Mouse (Mus musculus): ENCODE results near the gene B3gnt2. TPM values are rescaled to one million over a fixed set of nuclear protein-coding genes. Genes with fewer than 3 reads are reported as not detected.
"Not testable (repeated sequence)": the region's sequence is repeated elsewhere in the genome, so short reads cannot be mapped to it uniquely, and the experiment has no call there.

The B3gnt2 gene
- total RNA-seq, 1 experiment, result 25.7 TPM

GRCm38 (mm10) chr11:22741998-22742626, 118.6 kb downstream of the B3gnt2 start:
- no peak overlapping the region for H3K9ac ChIP-seq (ENCODE audit: insufficient read depth, low read depth, low read length, poor library complexity, severe bottlenecking)
- no peaks in the 10 kb centered on the region for H3K36me3 ChIP-seq (ENCODE audit: control insufficient read depth, insufficient read depth, low read length, poor library complexity, severe bottlenecking)
- TF ChIP-seq HCFC1 (IDR thresholded peaks at IDR 0.05; ENCODE audit: borderline replicate concordance, insufficient read depth, low read length) (no peak), MAFK (IDR thresholded peaks at IDR 0.05; ENCODE audit: insufficient read depth, low read depth, low read length) (no peak), ZC3H11A (IDR thresholded peaks at IDR 0.05; ENCODE audit: borderline replicate concordance, low read depth, low read length) (no peak), CHD2 (IDR thresholded peaks at IDR 0.05; ENCODE audit: low read depth, low read length) (no peak), ZNF384 (IDR thresholded peaks at IDR 0.05; ENCODE audit: low read depth, low read length) (no peak)
- H3K27ac ChIP-seq (ENCODE audit: insufficient read depth, low read depth, low read length, poor library complexity, severe bottlenecking), result no peak overlapping the region
- in situ Hi-C loops (cut with MboI; ENCODE audit: low sequenced_read_pairs in 2 of 2, unreplicated experiment in 2 of 2), result no loop called here
- no peaks in the 10 kb centered on the region for H3K9me3 ChIP-seq (ENCODE audit: control insufficient read depth, insufficient read depth, low read depth, low read length)
- H3K4me1 ChIP-seq (ENCODE audit: control insufficient read depth in 2 of 2, insufficient read depth in 2 of 2, low read length in 2 of 2, poor library complexity in 1 of 2), result peaks cover 3 to 13% of the 10 kb centered on the region in 2 experiments; a peak in 3 of 4 replicates
- no peak overlapping the region for H3K4me3 ChIP-seq (ENCODE audit: insufficient read depth in 1 of 2, low read depth in 1 of 2, low read length in 2 of 2, poor library complexity in 1 of 2, severe bottlenecking in 1 of 2)
- no peak for DNase-seq (ENCODE audit: low read depth, low spot score)

GRCm38 (mm10) chr11:22741436-22741835, 119.3 kb downstream of the B3gnt2 start:
- peaks cover 3 to 13% of the 10 kb centered on the region in 2 experiments; a peak in 3 of 4 replicates for H3K4me1 ChIP-seq (ENCODE audit: control insufficient read depth in 2 of 2, insufficient read depth in 2 of 2, low read length in 2 of 2, poor library complexity in 1 of 2)
- H3K36me3 ChIP-seq (ENCODE audit: control insufficient read depth, insufficient read depth, low read length, poor library complexity, severe bottlenecking), result no peaks in the 10 kb centered on the region
- H3K9ac ChIP-seq (ENCODE audit: insufficient read depth, low read depth, low read length, poor library complexity, severe bottlenecking), result no peak overlapping the region
- in situ Hi-C loops (cut with MboI; ENCODE audit: low sequenced_read_pairs in 2 of 2, unreplicated experiment in 2 of 2), result no loop called here
- TF ChIP-seq ZNF384 (IDR thresholded peaks at IDR 0.05; ENCODE audit: low read depth, low read length) (no peak), ZC3H11A (IDR thresholded peaks at IDR 0.05; ENCODE audit: borderline replicate concordance, low read depth, low read length) (no peak), CHD2 (IDR thresholded peaks at IDR 0.05; ENCODE audit: low read depth, low read length) (no peak), MAFK (IDR thresholded peaks at IDR 0.05; ENCODE audit: insufficient read depth, low read depth, low read length) (no peak), HCFC1 (IDR thresholded peaks at IDR 0.05; ENCODE audit: borderline replicate concordance, insufficient read depth, low read length) (no peak)
- H3K9me3 ChIP-seq (ENCODE audit: control insufficient read depth, insufficient read depth, low read depth, low read length), result no peaks in the 10 kb centered on the region
- DNase-seq (ENCODE audit: low read depth, low spot score), result no peak
- no peak overlapping the region for H3K27ac ChIP-seq (ENCODE audit: insufficient read depth, low read depth, low read length, poor library complexity, severe bottlenecking)
- H3K4me3 ChIP-seq (ENCODE audit: insufficient read depth in 1 of 2, low read depth in 1 of 2, low read length in 2 of 2, poor library complexity in 1 of 2, severe bottlenecking in 1 of 2), result no peak overlapping the region

- Histone ChIP-seq H3K4me1 (ENCODE audit: control insufficient read depth in 2 of 2, insufficient read depth in 2 of 2, low read length in 2 of 2, poor library complexity in 1 of 2) (peaks cover 3 to 13% of the 10 kb centered on the region in 2 experiments; a peak in 3 of 4 replicates), H3K9me3 (ENCODE audit: control insufficient read depth, insufficient read depth, low read depth, low read length) (no peaks in the 10 kb centered on the region), H3K27ac (ENCODE audit: insufficient read depth, low read depth, low read length, poor library complexity, severe bottlenecking) (no peak overlapping the region), H3K9ac (ENCODE audit: insufficient read depth, low read depth, low read length, poor library complexity, severe bottlenecking) (no peak overlapping the region), H3K4me3 (ENCODE audit: insufficient read depth in 1 of 2, low read depth in 1 of 2, low read length in 2 of 2, poor library complexity in 1 of 2, severe bottlenecking in 1 of 2) (no peak overlapping the region), H3K36me3 (ENCODE audit: control insufficient read depth, insufficient read depth, low read length, poor library complexity, severe bottlenecking) (no peaks in the 10 kb centered on the region)
- DNase-seq (ENCODE audit: low read depth, low spot score), result no peak
- in situ Hi-C loops (cut with MboI; ENCODE audit: low sequenced_read_pairs in 2 of 2, unreplicated experiment in 2 of 2), result no loop called here
- no peak for TF ChIP-seq MAFK (IDR thresholded peaks at IDR 0.05; ENCODE audit: insufficient read depth, low read depth, low read length)
- no peak for TF ChIP-seq HCFC1 (IDR thresholded peaks at IDR 0.05; ENCODE audit: borderline replicate concordance, insufficient read depth, low read length)
- no peak for TF ChIP-seq ZC3H11A (IDR thresholded peaks at IDR 0.05; ENCODE audit: borderline replicate concordance, low read depth, low read length)
Observed at GRCm38 (mm10) chr11:22739497-22740288, 121.1 kb downstream of the B3gnt2 start.

- Histone ChIP-seq H3K9ac (ENCODE audit: insufficient read depth, low read depth, low read length, poor library complexity, severe bottlenecking) (no peak overlapping the region), H3K4me1 (ENCODE audit: control insufficient read depth in 2 of 2, insufficient read depth in 2 of 2, low read length in 2 of 2, poor library complexity in 1 of 2) (peaks cover 3 to 6% of the 10 kb centered on the region in 2 experiments; a peak in 3 of 4 replicates), H3K4me3 (ENCODE audit: insufficient read depth in 1 of 2, low read depth in 1 of 2, low read length in 2 of 2, poor library complexity in 1 of 2, severe bottlenecking in 1 of 2) (no peak overlapping the region), H3K36me3 (ENCODE audit: control insufficient read depth, insufficient read depth, low read length, poor library complexity, severe bottlenecking) (no peaks in the 10 kb centered on the region), H3K9me3 (ENCODE audit: control insufficient read depth, insufficient read depth, low read depth, low read length) (no peaks in the 10 kb centered on the region), H3K27ac (ENCODE audit: insufficient read depth, low read depth, low read length, poor library complexity, severe bottlenecking) (no peak overlapping the region)
- DNase-seq (ENCODE audit: low read depth, low spot score), result no peak
- TF ChIP-seq ZNF384 (IDR thresholded peaks at IDR 0.05; ENCODE audit: low read depth, low read length), result no peak
- TF ChIP-seq MAFK (IDR thresholded peaks at IDR 0.05; ENCODE audit: insufficient read depth, low read depth, low read length), result no peak
- no peak for TF ChIP-seq CHD2 (IDR thresholded peaks at IDR 0.05; ENCODE audit: low read depth, low read length)
- TF ChIP-seq HCFC1 (IDR thresholded peaks at IDR 0.05; ENCODE audit: borderline replicate concordance, insufficient read depth, low read length), result no peak
- no peak for TF ChIP-seq ZC3H11A (IDR thresholded peaks at IDR 0.05; ENCODE audit: borderline replicate concordance, low read depth, low read length)
- in situ Hi-C loops (cut with MboI; ENCODE audit: low sequenced_read_pairs in 2 of 2, unreplicated experiment in 2 of 2), result no loop called here
Observed at GRCm38 (mm10) chr11:22736521-22737225, 124.1 kb downstream of the B3gnt2 start.

GRCm38 (mm10) chr11:22735128-22735527, 125.6 kb downstream of the B3gnt2 start:
- H3K27ac ChIP-seq (ENCODE audit: insufficient read depth, low read depth, low read length, poor library complexity, severe bottlenecking); H3K4me3 ChIP-seq (ENCODE audit: insufficient read depth in 1 of 2, low read depth in 1 of 2, low read length in 2 of 2, poor library complexity in 1 of 2, severe bottlenecking in 1 of 2); DNase-seq (ENCODE audit: low read depth, low spot score); H3K9ac ChIP-seq (ENCODE audit: insufficient read depth, low read depth, low read length, poor library complexity, severe bottlenecking); H3K9me3 ChIP-seq (ENCODE audit: control insufficient read depth, insufficient read depth, low read depth, low read length); H3K4me1 ChIP-seq (ENCODE audit: control insufficient read depth in 2 of 2, insufficient read depth in 2 of 2, low read length in 2 of 2, poor library complexity in 1 of 2); H3K36me3 ChIP-seq (ENCODE audit: control insufficient read depth, insufficient read depth, low read length, poor library complexity, severe bottlenecking); in situ Hi-C loops (cut with MboI; ENCODE audit: low sequenced_read_pairs in 2 of 2, unreplicated experiment in 2 of 2): not testable (repeated sequence)
